Mouse (Mus musculus): ENCODE data around the gene Gtf2h1. TPM values are rescaled to one million over a fixed set of nuclear protein-coding genes. Genes with fewer than 3 reads are reported as not detected.

Gene Gtf2h1
- 111 and 170 TPM in 2 replicates for polyA plus RNA-seq (2012)

DNA sequence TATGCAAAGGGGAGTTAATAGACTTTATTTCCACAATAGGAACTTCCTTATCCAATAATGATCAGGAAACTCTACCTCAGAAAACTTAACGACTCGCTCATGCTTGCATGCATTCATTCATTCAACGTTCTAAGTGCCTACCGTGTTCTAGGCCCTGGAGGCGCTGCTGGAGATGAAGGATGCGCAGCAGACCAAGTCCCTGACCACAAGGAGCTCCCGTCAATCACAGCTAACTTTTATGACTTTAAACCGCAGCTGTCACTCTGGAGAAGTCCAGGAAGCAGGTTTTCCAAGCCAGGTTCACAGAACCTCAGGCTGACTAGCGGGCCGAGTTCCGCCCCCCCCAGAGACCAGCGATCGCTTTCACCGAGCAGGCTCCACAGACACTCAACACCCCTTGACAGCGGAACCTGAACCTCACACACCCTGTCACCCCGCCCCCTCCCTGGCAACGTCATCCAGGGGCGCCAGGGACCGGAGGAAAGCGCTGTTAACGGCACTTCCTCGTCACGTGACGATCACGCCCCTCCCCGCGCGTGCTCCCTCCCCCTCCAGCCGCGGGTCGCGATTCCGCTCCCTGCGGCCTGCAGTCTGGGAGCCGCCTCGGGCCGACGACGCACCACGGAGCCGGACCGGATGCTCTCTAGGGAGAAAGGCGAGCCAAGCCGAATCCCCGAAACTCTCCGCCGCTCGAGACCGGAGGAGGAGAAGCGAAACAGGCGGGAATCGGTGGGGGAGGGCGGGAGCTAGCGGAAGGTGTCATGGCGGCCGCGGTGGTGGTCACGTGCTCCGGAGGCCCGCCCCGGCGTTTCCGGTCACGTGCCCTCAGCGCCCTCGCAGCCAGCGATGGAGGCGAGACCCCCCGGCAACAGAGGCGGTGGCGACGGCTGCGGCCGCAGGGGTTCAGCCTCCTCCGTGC, at the start of gene Gtf2h1, which contains the start of gene Hps5:
Gene Gtf2h1, plus strand, starts transcription at position 817 of the 919 bp plus-strand sequence.
Gene Hps5, minus strand, starts transcription at position 778 of the 919 bp plus-strand sequence.
- TF ChIP-seq GATA1 (IDR thresholded peaks at IDR 0.05; ENCODE audit: low read length), result no peak

DNA sequence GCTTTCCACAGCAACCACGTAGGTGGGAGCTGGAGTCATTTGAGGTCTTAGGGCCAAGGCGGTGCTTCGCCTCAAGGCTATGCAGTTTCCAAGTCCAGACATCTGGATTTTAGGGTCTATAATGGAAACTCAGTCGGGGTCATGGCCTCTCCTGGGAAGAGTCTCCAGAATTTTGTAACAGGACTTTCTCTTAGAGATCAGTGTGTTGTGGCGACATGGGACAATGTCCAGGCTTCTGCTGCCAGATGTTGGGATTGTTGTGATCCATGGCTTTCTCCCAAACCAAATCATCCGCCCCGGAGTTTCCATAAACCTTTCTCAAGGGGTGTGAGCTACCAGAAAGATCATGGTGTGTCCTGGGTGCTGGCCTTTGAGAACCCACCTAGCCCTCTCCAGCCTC, 49.5 kb upstream of the Gtf2h1 start:
- TF ChIP-seq GATA1 (IDR thresholded peaks at IDR 0.05; ENCODE audit: low read length), result no peak

DNA sequence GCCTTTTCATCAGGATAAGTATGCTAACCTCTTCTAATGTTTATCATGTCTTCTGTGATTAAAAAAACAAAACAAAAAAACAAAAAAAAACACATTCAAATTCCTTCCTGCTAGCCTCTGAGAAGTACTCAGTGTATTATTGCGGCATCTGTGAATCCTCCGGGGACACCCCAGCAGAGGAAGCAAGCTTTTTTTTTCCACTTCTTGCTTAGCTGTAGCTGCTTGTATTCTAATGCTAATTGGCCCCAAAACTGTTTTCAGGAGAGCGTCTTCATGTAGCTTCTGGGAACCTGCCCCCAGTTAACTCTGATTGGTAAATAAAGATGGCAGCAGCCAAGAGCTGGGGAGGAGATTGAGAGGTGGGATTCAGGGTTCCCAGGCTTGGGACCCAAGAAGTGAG, 47.4 kb upstream of the Gtf2h1 start:
- no peak for TF ChIP-seq GATA1 (IDR thresholded peaks at IDR 0.05; ENCODE audit: low read length)

DNA sequence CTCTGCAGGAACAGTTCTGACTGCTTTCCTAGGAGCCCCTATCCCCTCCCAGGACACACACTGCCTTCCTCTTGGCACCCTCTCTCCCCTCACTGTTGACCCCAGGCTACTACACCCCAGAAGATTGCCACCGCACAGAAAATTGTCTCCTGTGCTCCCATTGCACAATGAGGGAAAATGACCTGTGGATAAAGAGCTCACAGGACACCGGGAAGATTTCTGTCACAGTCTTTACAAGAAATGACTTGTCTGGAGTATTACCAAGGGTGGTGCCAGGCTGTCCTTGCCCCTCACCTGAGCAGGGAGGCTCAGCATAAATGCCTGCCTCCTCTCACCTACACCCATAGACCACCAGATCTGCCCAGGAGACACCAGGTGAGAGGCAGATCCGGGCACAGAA, 44.4 kb upstream of the Gtf2h1 start, which contains the start of gene Saa2:
Gene Saa2, plus strand, starts transcription at position 301 of the 400 bp plus-strand sequence.
- no peak for TF ChIP-seq GATA1 (IDR thresholded peaks at IDR 0.05; ENCODE audit: low read length)

DNA sequence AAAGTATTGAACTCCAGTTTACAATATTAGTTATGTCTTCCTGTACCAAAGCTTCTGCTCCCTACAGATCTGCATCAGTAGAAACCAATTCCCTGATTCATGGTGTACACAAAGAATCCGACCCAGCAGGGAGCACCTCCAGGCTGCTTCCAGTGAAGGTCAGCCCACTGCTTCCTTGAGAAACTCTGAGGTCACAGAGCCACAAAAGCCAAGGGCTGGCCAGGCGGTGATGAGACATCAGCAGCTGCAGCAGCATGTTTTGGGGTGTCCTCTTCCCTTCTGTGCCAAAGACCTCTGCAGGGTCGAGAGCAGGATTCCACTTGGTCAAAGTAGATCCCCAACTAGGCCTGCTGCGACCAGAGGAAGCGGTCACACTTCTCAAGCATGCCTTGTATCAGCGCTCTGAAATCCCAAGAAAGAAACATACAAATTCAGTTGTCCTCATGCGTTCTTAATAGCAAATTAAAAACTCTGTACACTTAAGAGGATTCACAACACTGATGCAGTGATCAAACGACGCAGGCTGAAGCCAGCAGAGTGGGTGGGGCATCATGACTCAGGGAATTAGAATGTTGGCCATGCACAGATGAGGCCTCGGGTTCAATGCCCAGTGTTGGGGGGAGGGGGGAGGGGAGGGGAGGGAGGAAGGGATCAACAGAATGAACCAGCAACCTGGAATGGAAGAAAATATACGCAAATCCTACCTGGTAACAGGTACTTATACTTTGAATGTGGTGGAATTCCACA, 34.7 kb upstream of the Gtf2h1 start:
- TF ChIP-seq GATA1 (IDR thresholded peaks at IDR 0.05; ENCODE audit: low read length), result no peak

DNA sequence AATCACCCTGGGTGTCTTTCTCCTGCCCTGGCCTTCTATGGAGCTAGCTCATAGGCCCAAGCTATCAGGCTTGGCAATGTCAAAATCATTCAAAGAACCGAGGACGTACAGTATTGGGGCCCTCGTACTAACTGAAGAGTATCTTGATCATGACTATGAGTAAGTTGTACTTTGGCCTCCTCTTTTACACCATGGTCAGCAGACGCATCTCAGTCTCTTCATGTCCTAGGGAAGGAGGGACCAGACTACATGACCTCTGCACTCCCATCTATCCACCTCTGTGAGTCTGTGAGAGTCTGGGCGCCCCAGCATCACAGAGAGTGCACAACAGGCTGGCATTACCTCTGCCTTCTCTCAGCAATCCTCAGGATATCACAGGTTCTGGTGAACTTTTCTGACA, 33.3 kb upstream of the Gtf2h1 start:
- no peak for TF ChIP-seq GATA1 (IDR thresholded peaks at IDR 0.05; ENCODE audit: low read length)

DNA sequence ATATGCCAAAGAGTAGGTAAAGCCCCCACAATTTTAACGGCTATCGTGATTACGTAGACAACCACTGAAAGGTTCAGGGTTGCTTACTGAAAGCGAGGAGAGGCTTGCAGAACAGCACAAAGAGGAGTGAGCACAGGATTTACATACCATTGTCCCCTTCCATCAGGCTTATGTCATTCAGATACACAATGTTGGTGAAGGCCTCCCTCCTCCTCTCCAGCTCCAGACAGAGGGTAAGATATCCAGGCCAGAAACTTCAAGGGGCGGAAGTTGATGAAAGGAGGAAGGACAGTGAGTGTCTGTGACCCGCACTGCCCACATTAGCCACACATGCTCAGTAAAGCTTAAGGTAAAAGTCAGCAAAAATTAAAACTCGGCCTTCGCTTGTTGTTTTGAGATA, 31.2 kb upstream of the Gtf2h1 start:
- no peak for TF ChIP-seq GATA1 (IDR thresholded peaks at IDR 0.05; ENCODE audit: low read length)

DNA sequence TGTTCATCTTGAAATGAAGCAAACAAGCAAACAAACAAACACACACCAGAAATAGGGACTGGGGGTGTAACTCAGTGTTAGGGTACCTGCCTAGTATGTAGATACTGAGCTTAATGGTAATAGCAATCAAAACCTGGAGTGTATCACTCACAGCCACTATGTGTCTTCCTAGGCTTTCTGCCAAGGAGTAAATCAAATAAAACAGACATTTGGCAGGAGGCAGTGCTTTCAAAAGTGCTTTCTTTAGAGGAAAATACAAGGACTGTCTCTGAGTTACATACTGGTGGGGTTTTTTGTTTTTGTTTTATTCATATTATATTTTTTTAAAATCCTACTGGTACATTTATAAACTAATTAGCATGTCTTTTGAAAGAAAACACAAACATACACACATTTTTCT, 28.5 kb upstream of the Gtf2h1 start:
- no peak for TF ChIP-seq GATA1 (IDR thresholded peaks at IDR 0.05; ENCODE audit: low read length)

DNA sequence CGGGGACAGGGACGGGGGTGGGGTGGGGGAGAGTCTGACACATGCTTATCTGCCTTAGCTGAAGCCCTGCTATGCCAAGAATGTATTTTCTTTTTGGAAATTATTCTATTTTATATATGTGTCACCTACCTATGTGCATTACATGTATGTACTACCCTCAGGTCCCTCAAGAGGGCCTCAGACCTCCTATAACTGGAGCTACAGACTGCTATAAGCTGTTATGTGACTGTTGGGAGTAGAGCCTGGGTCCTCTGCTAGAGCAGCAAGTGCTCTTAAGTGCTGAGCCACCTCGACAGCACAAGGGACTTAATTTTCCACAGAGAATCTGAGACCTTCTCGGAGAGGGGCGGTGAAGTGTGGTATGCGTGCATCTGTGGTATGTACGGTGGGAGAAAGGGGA, 27.5 kb upstream of the Gtf2h1 start:
- no peak for TF ChIP-seq GATA1 (IDR thresholded peaks at IDR 0.05; ENCODE audit: low read length)

DNA sequence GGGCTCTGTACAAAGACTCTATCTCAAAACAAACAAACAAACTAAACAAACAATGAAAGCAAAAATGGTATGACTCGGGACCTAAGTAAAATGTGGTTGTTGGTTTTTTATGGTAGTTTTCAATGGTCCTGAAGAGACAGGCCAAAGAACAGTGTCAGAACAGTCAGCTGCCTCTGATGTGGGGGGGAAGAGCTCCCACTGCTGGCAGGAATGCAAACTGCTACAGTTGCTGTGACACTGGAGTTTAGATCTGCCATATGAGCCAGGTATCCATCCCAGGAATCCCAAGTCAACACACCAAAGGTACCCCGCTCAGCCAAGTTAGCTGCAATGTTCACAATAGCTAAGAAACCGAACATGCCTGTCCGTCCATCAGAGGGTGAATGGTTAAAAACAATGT, 25.2 kb upstream of the Gtf2h1 start:
- no peak for TF ChIP-seq GATA1 (IDR thresholded peaks at IDR 0.05; ENCODE audit: low read length)

DNA sequence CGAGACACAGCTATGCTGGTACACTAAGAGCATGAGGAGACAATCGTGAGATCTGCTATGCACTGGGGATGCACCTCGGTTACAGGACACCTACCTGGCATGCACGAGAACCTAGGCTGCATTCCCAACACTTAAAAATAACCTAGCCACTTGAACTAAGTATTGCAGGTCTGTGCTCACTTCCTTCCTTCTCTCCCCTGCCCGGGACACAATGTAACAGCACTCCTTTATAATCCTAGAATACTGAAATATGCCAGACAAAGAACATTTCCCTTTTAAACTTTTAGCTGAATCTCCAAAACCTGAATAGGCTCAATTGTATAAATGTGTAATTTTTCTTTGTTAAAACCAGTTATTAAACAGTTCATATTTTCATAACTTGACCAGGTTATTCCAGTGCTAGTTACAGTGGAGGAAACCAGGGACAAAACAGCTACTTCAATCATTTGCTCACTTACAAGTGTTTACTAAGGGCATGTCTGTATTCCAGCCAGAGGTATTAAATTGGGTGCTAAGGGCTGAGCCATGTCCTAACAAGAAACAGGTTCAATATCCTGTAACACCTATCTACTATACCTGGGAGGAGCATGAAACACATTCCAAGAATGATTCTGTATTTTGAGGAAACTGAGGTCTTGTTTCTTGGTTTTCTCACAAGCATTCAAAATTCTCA, 6.6 kb upstream of the Gtf2h1 start:
- TF ChIP-seq GATA1 (IDR thresholded peaks at IDR 0.05; ENCODE audit: low read length), result no peak

DNA sequence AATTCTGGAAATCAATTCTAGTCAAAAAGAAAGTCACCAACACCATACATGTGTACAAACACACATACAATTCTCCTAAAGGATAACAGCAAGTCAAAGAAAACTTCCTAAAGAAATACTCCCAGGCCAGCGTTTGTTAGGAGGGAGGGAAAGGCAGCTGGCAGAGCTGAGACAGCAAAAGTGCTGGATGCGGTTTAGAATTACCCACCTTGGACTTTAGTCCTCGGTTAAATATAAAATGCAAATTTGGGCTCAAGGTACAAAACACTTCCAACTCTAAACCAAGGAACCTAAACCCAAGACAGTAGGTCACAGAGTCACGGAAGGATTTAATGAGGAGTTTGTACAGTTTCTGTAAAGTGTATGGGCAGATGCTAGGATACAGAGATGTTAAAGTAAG, 2.0 kb upstream of the Gtf2h1 start:
- TF ChIP-seq GATA1 (IDR thresholded peaks at IDR 0.05; ENCODE audit: low read length), result no peak

DNA sequence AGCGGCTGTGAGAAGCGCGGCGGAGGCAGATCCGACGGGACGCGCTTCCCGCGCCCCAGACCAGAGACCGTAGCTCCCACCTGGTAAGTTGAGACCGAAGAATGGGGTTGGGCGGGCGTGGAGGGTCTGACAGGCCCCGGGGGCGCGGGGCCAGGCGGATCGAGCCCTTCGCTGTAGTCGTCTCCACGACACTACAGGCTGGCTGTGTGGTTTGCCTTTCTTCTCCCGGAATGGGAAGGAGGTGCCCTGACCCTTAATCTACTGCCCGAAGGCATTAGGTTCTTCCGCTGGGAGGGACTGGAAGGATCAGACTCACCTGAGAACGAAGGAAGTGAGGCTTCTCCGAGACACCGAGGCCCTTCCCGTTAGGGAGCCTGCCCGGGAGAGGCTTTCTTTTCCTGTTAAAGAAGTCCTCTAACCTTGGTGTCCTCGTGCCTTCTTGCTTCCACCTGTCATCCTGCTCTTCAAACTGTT, 340 bp downstream of the Gtf2h1 start:
- TF ChIP-seq GATA1 (IDR thresholded peaks at IDR 0.05; ENCODE audit: low read length), result no peak

DNA sequence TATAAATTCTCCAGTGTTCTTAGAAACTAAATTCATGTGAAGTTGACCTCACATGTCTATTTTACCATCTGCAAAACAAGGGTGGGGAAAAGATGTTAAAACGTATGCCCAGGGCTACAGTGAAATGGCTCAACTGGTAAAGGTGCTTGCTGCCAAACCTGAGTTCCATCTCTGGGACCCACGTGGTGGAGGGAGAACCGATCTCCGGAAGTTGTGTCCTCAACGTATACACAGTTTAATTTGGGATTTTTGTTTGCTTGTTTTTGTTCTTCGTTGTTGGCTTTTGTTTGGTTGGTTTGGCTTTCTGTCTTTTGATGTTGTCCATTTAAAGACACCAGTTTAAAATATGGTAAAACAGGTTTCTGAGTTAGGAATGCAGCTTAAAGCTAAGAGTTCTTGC, 876 bp downstream of the Gtf2h1 start:
- TF ChIP-seq GATA1 (IDR thresholded peaks at IDR 0.05; ENCODE audit: low read length), result no peak

DNA sequence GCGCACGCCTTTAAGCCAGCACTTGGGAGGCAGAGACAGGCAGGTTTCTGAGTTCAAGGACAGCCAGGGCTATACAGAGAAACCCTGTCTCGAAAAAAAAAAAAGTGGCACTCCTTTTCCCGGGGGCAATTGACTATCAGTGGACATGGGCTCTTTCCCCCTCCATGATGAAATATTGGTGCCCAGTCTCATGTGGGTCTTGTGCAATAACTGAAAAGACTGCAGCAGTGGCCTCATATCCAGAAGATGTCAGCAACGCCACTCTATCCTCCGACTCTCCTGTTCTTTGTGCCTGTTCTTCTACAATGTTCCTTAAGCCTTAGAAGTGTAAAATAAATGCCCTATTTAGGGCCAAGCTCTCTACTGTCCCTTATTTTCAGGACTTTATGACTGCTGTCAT, 14.4 kb downstream of the Gtf2h1 start:
- TF ChIP-seq GATA1 (IDR thresholded peaks at IDR 0.05; ENCODE audit: low read length), result no peak

DNA sequence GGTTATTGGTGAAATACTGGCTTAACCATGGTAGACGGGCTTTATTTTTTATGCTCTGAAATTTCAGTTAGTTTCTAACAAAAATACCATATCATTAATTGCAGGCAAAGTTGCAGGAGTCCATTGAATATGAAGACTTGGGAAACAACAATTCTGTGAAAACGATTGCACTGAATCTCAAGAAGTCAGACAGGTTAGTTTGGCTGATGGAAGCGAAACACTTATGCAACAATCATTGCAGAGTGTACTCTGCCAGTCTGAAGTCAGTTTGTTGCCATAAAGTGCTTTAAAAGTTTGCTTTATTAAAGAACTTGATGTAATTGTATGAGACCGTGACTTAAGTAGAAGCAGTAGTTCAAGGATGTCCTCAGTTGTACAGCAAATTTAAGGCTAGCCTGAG, 18.1 kb downstream of the Gtf2h1 start:
- no peak for TF ChIP-seq GATA1 (IDR thresholded peaks at IDR 0.05; ENCODE audit: low read length)

All from G1E-ER4 (cell line).